Mouse (Mus musculus): ENCODE data around the gene Msmp.

DNA sequence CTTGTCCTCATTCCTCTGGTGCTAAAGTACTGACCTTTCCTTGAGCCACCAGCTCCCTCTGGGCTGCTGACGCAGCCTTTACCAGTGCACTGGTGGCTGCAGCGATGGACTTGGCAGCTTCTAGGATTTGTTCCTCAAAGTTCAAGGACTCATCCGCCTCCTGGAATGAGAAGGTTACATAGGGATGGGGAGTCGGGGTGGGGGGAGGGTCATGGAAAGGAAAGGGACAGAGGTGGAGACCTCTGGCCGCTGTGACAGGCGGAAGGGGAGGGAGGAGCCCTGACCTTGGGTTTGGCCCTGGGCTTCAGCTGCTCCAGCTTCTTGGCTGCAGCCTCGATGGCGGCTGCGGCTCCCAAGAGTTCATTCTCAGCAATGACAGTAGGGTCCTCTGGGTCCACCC lies 51.0 kb downstream of the Msmp start:
- TF ChIP-seq CTCF (IDR thresholded peaks at IDR 0.05; ENCODE audit: low read depth, low read length) (no peak), POLR2A (IDR thresholded peaks at IDR 0.05; ENCODE audit: insufficient read depth, low read length) (no peak), EP300 (IDR thresholded peaks at IDR 0.05; ENCODE audit: insufficient read depth, low read depth, low read length) (no peak)
